Mouse (Mus musculus) embryonic facial prominence, embryonic 14.5 days (tissue): ENCODE data around the gene Ino80d. TPM values are rescaled to one million over a fixed set of nuclear protein-coding genes. Genes with fewer than 3 reads are reported as not detected.
A peak's percentile ranks its signal among the peaks of the same experiment; 100 is the strongest.
"Not testable (repeated sequence)": the region's sequence is repeated elsewhere in the genome, so short reads cannot be mapped to it uniquely, and the experiment has no call there.

Source experiments
- ATAC-seq: fragments of 200-750 bp; cut with Nextera tagmentation; 2 replicates; pipeline ENCODE4 v1.8.0; 2017; ENCODE audit warnings: low read depth, moderate number of reproducible peaks, moderate TSS enrichment
- DNase-seq: peaks from one replicate; pipeline ENCODE4 v3.0.0-alpha.2; 2015; ENCODE audit warnings: low spot score
- H3K27ac ChIP-seq: fragments of 300-500 bp; sonication (generic); replicated peaks from 2 replicates; pipeline ENCODE4 v1.5.1; 2014; ENCODE audit warnings: low read depth, mild to moderate bottlenecking, low read length, moderate library complexity
- H3K27me3 ChIP-seq: fragments of 300-500 bp; sonication (generic); replicated peaks from 2 replicates; pipeline ENCODE4 v1.6.1; 2014; ENCODE audit warnings: low read length; ENCODE audit not compliant: control insufficient read depth, insufficient read depth
- H3K36me3 ChIP-seq: fragments of 300-500 bp; sonication (generic); 2 replicates; pipeline ENCODE4 v1.6.1; 2014; ENCODE audit warnings: low read length, mixed read lengths; ENCODE audit not compliant: control insufficient read depth, insufficient read depth
- H3K4me1 ChIP-seq: fragments of 300-500 bp; sonication (generic); 2 replicates; pipeline ENCODE4 v1.6.1; 2014; ENCODE audit warnings: antibody characterized with exemption, low read length; ENCODE audit not compliant: control insufficient read depth, insufficient read depth
- H3K4me2 ChIP-seq: fragments of 300-500 bp; sonication (generic); 2 replicates; pipeline ENCODE4 v1.6.1; 2014; ENCODE audit warnings: low read depth, mild to moderate bottlenecking, low read length, moderate library complexity, mixed read lengths
- H3K4me3 ChIP-seq: fragments of 300-500 bp; sonication (generic); 2 replicates; pipeline ENCODE4 v1.5.1; 2014; ENCODE audit warnings: low read depth, mild to moderate bottlenecking, low read length
- H3K9ac ChIP-seq: fragments of 300-500 bp; sonication (generic); 2 replicates; pipeline ENCODE4 v1.6.1; 2014; ENCODE audit warnings: low read depth, mild to moderate bottlenecking, low read length, moderate library complexity, mixed read lengths
- H3K9me3 ChIP-seq: fragments of 300-500 bp; sonication (generic); 2 replicates; pipeline ENCODE4 v1.6.1; 2016; ENCODE audit warnings: low read length; ENCODE audit not compliant: control insufficient read depth
- WGBS: fragments of 180-500 bp; shearing (Covaris S2); extraction: QIAGEN DNeasy Blood & Tissue Kit; methylation state at CpG from one replicate; pipeline ENCODE4 v1.1.7; 2014; 5-methylcytosine and 5-hydroxymethylcytosine counted together
- polyA plus RNA-seq: library from polyadenylated mRNA; unstranded; fragments of >200 nt; fragmentation: Nextera tagmentation; extraction: Ambion mirVana; gene quantifications from 2 replicates; pipeline ENCODE4 v1.2.1, GENCODE M21; 2014

Ino80d gene
- polyA plus RNA-seq: 9.9 and 10.6 TPM in 2 replicates

DNA sequence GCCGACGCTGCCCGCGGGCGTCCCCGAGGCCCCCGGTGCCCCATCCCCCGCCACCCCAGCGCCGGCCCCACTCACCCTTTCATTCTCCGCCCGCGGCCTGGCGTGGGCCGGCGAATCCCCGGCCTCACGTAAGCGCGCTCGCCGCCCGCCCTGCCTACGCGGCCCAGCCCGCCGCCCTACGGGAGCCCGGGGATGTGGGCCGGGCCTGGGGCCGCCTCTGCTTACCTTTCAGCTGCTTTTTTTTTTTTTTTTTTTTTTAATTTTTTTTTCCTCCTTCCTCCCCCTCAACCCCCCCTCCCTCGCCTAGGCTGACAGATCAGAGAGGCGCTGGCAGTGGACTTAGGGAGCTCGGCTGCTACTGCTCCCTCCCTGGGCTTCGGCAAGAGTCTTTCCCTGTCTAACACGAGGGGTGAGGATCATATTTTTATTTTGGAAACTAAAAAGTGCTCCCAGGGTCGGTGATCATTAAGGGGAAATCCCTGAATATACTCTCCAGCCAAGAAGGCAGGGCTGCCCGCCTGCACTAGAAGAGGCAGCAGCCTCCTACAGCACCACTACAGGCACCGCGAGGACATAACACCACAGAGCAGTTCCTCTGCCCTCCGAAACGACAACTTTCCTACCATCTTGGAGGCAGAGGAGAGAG, at the start of gene Ino80d:
Gene Ino80d, minus strand, starts transcription at position 532 of the 646 bp plus-strand sequence.
- H3K4me2 ChIP-seq: peak within 1 kb of the TSS; percentile 85
- WGBS: under 1% methylated on average over 11 of the region's 42 CpGs
- H3K36me3 ChIP-seq: peaks cover 13% of the 10 kb centered on the region
- no peaks in the 10 kb centered on the region for H3K9me3 ChIP-seq
- peak within 1 kb of the TSS; percentile 100 for H3K9ac ChIP-seq
- DNase-seq (peak; percentile 94), ATAC-seq (peak; percentile 93)
- H3K27me3 ChIP-seq: no peaks in the 10 kb centered on the region
- peaks cover 13% of the 10 kb centered on the region for H3K4me1 ChIP-seq
- peak within 1 kb of the TSS; percentile 87 for H3K4me3 ChIP-seq
- peak within 1 kb of the TSS; percentile 100 for H3K27ac ChIP-seq

DNA sequence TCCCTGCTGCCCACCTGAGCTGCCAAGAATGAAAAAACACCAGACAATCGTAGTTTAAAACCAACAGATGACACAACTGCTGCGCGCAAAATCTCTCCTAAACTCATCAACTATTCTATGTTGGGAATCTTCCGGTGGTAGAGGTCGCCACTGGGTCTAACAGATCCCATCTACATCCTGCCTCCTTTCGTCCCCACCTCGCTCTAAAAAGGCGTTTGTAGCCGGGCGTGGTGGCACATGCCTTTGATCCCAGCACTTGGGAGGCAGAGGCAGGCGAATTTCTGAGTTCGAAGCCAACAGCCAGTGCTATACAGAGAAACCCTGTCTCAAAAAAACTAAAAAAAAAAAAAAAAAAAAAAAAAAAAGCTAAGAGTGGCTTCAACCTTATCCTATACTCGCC, 25.8 kb upstream of the Ino80d start:
- ATAC-seq: no peak
- Histone ChIP-seq H3K4me2 (no peak overlapping the region), H3K27ac (no peak overlapping the region), H3K9ac (no peak overlapping the region), H3K4me1 (no peaks in the 10 kb centered on the region), H3K36me3 (peaks cover 66% of the 10 kb centered on the region), H3K9me3 (no peaks in the 10 kb centered on the region), H3K4me3 (no peak overlapping the region), H3K27me3 (no peaks in the 10 kb centered on the region)
- WGBS: 96% methylated on average over 13 of the region's 13 CpGs
- DNase-seq: no peak

DNA sequence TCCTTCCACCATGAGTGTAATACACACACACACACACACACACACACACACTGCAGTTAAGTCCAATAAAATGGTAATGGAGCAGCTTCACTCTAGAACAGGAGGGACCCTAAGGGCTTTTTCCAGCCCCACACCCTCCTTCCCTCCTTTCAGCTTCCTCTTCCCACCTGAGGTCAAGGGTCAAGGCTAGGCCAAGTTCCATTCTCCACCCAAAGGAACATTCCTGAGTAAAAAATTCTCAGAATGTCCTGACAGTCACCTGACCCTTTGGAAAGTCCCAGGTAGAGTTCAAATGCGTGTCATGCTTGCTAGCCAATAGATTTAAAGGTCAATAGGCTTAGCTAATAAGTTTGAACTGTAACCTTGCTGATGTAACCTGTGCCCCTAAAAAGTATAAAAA, 24.1 kb upstream of the Ino80d start:
- not testable (repeated sequence) for H3K9ac ChIP-seq, H3K4me2 ChIP-seq, H3K27me3 ChIP-seq, H3K9me3 ChIP-seq, ATAC-seq, DNase-seq, H3K4me3 ChIP-seq, H3K27ac ChIP-seq, H3K4me1 ChIP-seq
- 89% methylated on average over 1 of the region's 1 CpGs for WGBS
- peaks cover 49% of the 10 kb centered on the region for H3K36me3 ChIP-seq

DNA sequence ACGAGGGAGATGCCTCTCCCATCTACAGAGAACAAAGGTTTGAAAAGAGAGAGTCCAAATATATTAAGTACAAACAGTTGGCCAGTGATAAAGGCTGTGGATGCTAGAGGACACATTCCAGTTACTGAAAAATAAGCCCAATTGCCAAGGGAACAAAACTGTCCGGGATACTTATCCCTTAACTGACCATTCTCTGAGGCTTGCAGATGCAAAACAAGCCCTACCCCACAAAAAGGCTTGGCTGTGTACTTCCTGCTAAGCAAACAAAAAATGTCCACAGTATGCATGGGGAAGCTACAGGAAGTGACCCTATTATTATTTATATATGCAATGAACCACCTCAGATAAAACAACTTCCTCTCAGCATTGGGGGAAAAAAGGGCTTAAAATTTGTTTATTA, 23.5 kb upstream of the Ino80d start:
- 86% methylated on average over 2 of the region's 2 CpGs for WGBS
- H3K9ac ChIP-seq: no peak overlapping the region

DNA sequence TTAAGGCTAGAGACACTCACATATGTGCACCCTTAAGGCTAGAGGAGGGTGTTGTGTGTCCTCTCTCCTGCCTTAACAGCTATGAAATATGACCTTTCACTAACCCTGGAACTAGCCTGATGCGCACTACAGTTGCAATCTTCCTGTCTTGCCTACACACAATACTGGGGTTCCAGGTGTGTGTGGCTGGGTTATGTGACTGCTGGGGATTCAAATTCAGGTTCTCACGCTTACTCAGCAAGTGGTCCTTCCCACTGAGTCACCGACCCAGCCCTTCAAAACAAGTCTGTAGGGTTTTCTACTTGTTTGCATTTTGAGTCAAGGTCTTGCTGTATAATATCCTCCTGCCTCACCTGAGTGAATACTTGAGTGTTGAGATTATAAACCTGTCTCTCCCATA, 20.1 kb upstream of the Ino80d start:
- H3K36me3 ChIP-seq: peaks cover 11% of the 10 kb centered on the region; the same call in 1 of the 2 replicates
- DNase-seq (no peak), ATAC-seq (no peak)
- H3K4me1 ChIP-seq: no peaks in the 10 kb centered on the region
- no peak overlapping the region for H3K27ac ChIP-seq
- no peak overlapping the region for H3K9ac ChIP-seq
- H3K27me3 ChIP-seq: no peaks in the 10 kb centered on the region
- H3K9me3 ChIP-seq: no peaks in the 10 kb centered on the region
- no peak overlapping the region for H3K4me2 ChIP-seq
- no peak overlapping the region for H3K4me3 ChIP-seq
- 79% methylated on average over 3 of the region's 3 CpGs for WGBS

More for the DNA sequence above, 23.5 kb upstream of the Ino80d start:
- no peak for DNase-seq
- H3K36me3 ChIP-seq: peaks cover 43% of the 10 kb centered on the region
- H3K4me1 ChIP-seq: no peaks in the 10 kb centered on the region
- no peaks in the 10 kb centered on the region for H3K9me3 ChIP-seq
- no peaks in the 10 kb centered on the region for H3K27me3 ChIP-seq
- ATAC-seq: no peak
- no peak overlapping the region for H3K4me2 ChIP-seq
- H3K4me3 ChIP-seq: no peak overlapping the region
- no peak overlapping the region for H3K27ac ChIP-seq

DNA sequence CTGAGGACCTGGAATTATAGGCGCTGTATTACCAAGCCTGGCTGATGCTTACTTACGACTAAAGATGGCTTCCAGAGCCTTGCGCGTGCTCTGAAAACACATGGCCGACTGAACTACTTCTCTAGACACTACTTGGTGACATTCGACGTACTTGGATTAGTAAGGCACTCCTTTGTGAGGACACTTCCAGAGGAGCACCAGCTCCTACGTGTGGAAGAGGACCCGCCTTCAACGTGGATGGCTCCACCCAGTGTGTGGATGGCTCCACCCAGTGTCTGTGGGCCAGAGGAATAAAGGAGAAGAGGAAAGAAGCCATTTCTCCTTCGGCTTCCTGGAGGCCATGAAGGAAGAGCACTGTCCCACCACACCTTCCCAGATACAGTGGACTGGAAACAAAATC, 17.3 kb upstream of the Ino80d start:
- Histone ChIP-seq H3K9ac (no peak overlapping the region), H3K4me3 (no peak overlapping the region), H3K4me1 (0 out of 2 replicates have a peak, but pooled peaks cover 2% of the 10 kb centered on the region), H3K9me3 (peaks cover 3% of the 10 kb centered on the region; the same call in 1 of the 2 replicates), H3K36me3 (no peaks in the 10 kb centered on the region), H3K27me3 (no peaks in the 10 kb centered on the region), H3K27ac (no peak overlapping the region), H3K4me2 (no peak overlapping the region)
- 88% methylated on average over 11 of the region's 11 CpGs for WGBS
- no peak for ATAC-seq
- no peak for DNase-seq

DNA sequence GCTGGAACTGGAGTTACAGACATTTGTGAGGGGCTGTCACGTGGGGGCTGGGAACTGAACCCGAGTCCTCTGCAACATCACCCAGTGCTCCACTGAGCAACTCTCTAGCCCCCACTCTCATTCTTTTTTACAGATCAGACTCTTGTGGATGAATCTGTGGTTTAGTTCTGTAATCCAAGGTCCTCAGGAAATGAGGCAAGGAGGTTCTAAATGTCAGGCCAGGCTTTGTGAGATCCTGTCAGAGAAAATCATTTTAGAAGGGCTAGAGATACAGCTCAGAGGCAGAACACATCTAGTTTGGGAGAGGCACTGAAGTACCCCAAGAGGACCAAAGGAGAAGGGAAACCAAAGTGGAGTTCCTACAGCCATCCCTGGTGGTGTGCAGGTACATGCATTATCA, 16.4 kb upstream of the Ino80d start:
- 86% methylated on average over 2 of the region's 2 CpGs for WGBS
- H3K36me3 ChIP-seq: 0 out of 2 replicates have a peak, but pooled peaks cover 6% of the 10 kb centered on the region
- H3K9ac ChIP-seq: no peak overlapping the region
- H3K4me1 ChIP-seq: 0 out of 2 replicates have a peak, but pooled peaks cover 2% of the 10 kb centered on the region
- H3K9me3 ChIP-seq: peaks cover 3% of the 10 kb centered on the region; the same call in 1 of the 2 replicates
- ATAC-seq: no peak
- no peak overlapping the region for H3K4me2 ChIP-seq
- DNase-seq: no peak
- no peaks in the 10 kb centered on the region for H3K27me3 ChIP-seq
- H3K27ac ChIP-seq: no peak overlapping the region
- no peak overlapping the region for H3K4me3 ChIP-seq

DNA sequence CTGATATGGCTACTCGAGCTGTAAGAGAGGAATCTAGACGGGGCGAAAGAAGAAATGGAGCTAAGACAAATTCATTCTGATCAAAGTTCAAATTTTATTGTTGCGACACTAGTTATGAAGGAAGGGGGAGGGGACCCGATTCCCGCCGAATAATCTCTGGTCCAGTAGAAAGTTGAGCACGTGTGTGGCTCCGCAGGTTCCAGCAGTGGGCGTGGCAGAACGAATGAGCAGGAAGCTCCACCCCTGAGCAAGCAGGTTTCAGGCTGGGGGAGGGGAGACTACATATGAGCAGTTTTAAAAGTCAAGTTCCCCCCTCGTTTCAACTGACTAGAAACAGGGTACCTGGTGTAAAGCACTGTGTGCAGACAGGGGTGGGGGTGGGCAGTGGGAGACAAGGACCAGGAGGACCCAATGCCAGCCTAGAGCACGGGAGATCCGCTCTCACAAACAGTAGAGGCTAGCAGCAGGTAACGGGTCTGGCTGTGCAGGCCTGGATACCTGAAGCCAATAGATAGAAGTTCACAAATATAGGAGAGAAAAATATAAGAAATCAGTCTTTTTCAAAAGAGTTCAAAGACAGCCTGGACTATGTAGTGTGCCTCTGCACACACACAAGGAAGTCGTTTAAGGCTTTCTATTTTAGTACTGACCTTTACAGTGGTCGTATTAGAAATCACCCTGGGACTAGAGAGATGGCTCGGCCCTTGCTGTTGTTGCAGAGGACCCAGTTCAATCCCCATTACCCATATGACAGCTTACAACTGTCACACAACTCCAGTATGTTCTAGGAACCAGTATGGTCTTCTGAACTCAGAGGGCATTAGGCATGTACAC, 15.6 kb upstream of the Ino80d start:
- 0 out of 2 replicates have a peak, but pooled peaks cover 2% of the 10 kb centered on the region for H3K4me1 ChIP-seq
- peaks cover 14% of the 10 kb centered on the region; the same call in 1 of the 2 replicates for H3K36me3 ChIP-seq
- ATAC-seq: peak; percentile 78
- H3K9ac ChIP-seq: 0 out of 2 replicates have a peak overlapping the region, but pooled peaks have one; percentile 19
- H3K27ac ChIP-seq: no peak overlapping the region
- H3K9me3 ChIP-seq: peaks cover 3% of the 10 kb centered on the region; the same call in 1 of the 2 replicates
- peak overlapping the region; percentile 52 for H3K4me2 ChIP-seq
- peak; percentile 6 for DNase-seq
- H3K27me3 ChIP-seq: no peaks in the 10 kb centered on the region
- WGBS: 21% methylated on average over 18 of the region's 18 CpGs
- H3K4me3 ChIP-seq: peak overlapping the region; percentile 19
